Mouse (Mus musculus): ENCODE results near the gene Gm17949. TPM values are rescaled to one million over a fixed set of nuclear protein-coding genes. Genes with fewer than 3 reads are reported as not detected.

The Gm17949 gene
- total RNA-seq, 1 experiment = not detected

- no peak within 1 kb of the TSS for H3K4me3 ChIP-seq (ENCODE audit: insufficient read depth in 1 of 2, low read depth in 1 of 2, low read length in 2 of 2, poor library complexity in 1 of 2, severe bottlenecking in 1 of 2)
- no peak within 1 kb of the TSS for H3K27ac ChIP-seq (ENCODE audit: insufficient read depth, low read depth, low read length, poor library complexity, severe bottlenecking)
- H3K4me1 ChIP-seq (ENCODE audit: control insufficient read depth in 2 of 2, insufficient read depth in 2 of 2, low read length in 2 of 2, poor library complexity in 1 of 2) = 0 out of 4 replicates have a peak, but pooled peaks cover 0 to 1% of the 10 kb centered on the region in 2 experiments
- in situ Hi-C loops (cut with MboI; ENCODE audit: low sequenced_read_pairs in 2 of 2, unreplicated experiment in 2 of 2) = no loop called here
- H3K9ac ChIP-seq (ENCODE audit: insufficient read depth, low read depth, low read length, poor library complexity, severe bottlenecking) = no peak within 1 kb of the TSS
- TF ChIP-seq HCFC1 (IDR thresholded peaks at IDR 0.05; ENCODE audit: borderline replicate concordance, insufficient read depth, low read length) (no peak), MAFK (IDR thresholded peaks at IDR 0.05; ENCODE audit: insufficient read depth, low read depth, low read length) (no peak), ZC3H11A (IDR thresholded peaks at IDR 0.05; ENCODE audit: borderline replicate concordance, low read depth, low read length) (no peak), CHD2 (IDR thresholded peaks at IDR 0.05; ENCODE audit: low read depth, low read length) (no peak), ZNF384 (IDR thresholded peaks at IDR 0.05; ENCODE audit: low read depth, low read length) (no peak)
- DNase-seq (ENCODE audit: low read depth, low spot score) = no peak
- H3K36me3 ChIP-seq (ENCODE audit: control insufficient read depth, insufficient read depth, low read length, poor library complexity, severe bottlenecking) = no peaks in the 10 kb centered on the region
- no peaks in the 10 kb centered on the region for H3K9me3 ChIP-seq (ENCODE audit: control insufficient read depth, insufficient read depth, low read depth, low read length)
Observed at GRCm38 (mm10) chr17:56982013-56982412, 29.3 kb upstream of the Gm17949 start, which contains the start of gene Acer1. Acer1 (minus strand) TSS chr17:56982126.

GRCm38 (mm10) chr17:56984886-56985285 is 26.4 kb upstream of the Gm17949 start:
- Histone ChIP-seq H3K36me3 (ENCODE audit: control insufficient read depth, insufficient read depth, low read length, poor library complexity, severe bottlenecking) (no peaks in the 10 kb centered on the region), H3K4me1 (ENCODE audit: control insufficient read depth in 2 of 2, insufficient read depth in 2 of 2, low read length in 2 of 2, poor library complexity in 1 of 2) (no peaks in the 10 kb centered on the region), H3K4me3 (ENCODE audit: insufficient read depth in 1 of 2, low read depth in 1 of 2, low read length in 2 of 2, poor library complexity in 1 of 2, severe bottlenecking in 1 of 2) (no peak overlapping the region), H3K27ac (ENCODE audit: insufficient read depth, low read depth, low read length, poor library complexity, severe bottlenecking) (no peak overlapping the region), H3K9me3 (ENCODE audit: control insufficient read depth, insufficient read depth, low read depth, low read length) (no peaks in the 10 kb centered on the region), H3K9ac (ENCODE audit: insufficient read depth, low read depth, low read length, poor library complexity, severe bottlenecking) (no peak overlapping the region)
- DNase-seq (ENCODE audit: low read depth, low spot score) = no peak
- in situ Hi-C loops (cut with MboI; ENCODE audit: low sequenced_read_pairs in 2 of 2, unreplicated experiment in 2 of 2) = no loop called here
- no peak for TF ChIP-seq CHD2 (IDR thresholded peaks at IDR 0.05; ENCODE audit: low read depth, low read length)
- TF ChIP-seq ZC3H11A (IDR thresholded peaks at IDR 0.05; ENCODE audit: borderline replicate concordance, low read depth, low read length) = no peak
- TF ChIP-seq MAFK (IDR thresholded peaks at IDR 0.05; ENCODE audit: insufficient read depth, low read depth, low read length) = no peak
- TF ChIP-seq HCFC1 (IDR thresholded peaks at IDR 0.05; ENCODE audit: borderline replicate concordance, insufficient read depth, low read length) = no peak

GRCm38 (mm10) chr17:56985656-56986055 is 25.6 kb upstream of the Gm17949 start:
- Histone ChIP-seq H3K36me3 (ENCODE audit: control insufficient read depth, insufficient read depth, low read length, poor library complexity, severe bottlenecking) (no peaks in the 10 kb centered on the region), H3K27ac (ENCODE audit: insufficient read depth, low read depth, low read length, poor library complexity, severe bottlenecking) (no peak overlapping the region), H3K4me3 (ENCODE audit: insufficient read depth in 1 of 2, low read depth in 1 of 2, low read length in 2 of 2, poor library complexity in 1 of 2, severe bottlenecking in 1 of 2) (no peak overlapping the region), H3K9me3 (ENCODE audit: control insufficient read depth, insufficient read depth, low read depth, low read length) (no peaks in the 10 kb centered on the region), H3K4me1 (ENCODE audit: control insufficient read depth in 2 of 2, insufficient read depth in 2 of 2, low read length in 2 of 2, poor library complexity in 1 of 2) (no peaks in the 10 kb centered on the region), H3K9ac (ENCODE audit: insufficient read depth, low read depth, low read length, poor library complexity, severe bottlenecking) (no peak overlapping the region)
- TF ChIP-seq HCFC1 (IDR thresholded peaks at IDR 0.05; ENCODE audit: borderline replicate concordance, insufficient read depth, low read length) = no peak
- TF ChIP-seq ZC3H11A (IDR thresholded peaks at IDR 0.05; ENCODE audit: borderline replicate concordance, low read depth, low read length) = no peak
- no peak for TF ChIP-seq ZNF384 (IDR thresholded peaks at IDR 0.05; ENCODE audit: low read depth, low read length)
- TF ChIP-seq MAFK (IDR thresholded peaks at IDR 0.05; ENCODE audit: insufficient read depth, low read depth, low read length) = no peak
- no peak for TF ChIP-seq CHD2 (IDR thresholded peaks at IDR 0.05; ENCODE audit: low read depth, low read length)
- in situ Hi-C loops (cut with MboI; ENCODE audit: low sequenced_read_pairs in 2 of 2, unreplicated experiment in 2 of 2) = no loop called here
- DNase-seq (ENCODE audit: low read depth, low spot score) = no peak

- in situ Hi-C loops (cut with MboI; ENCODE audit: low sequenced_read_pairs in 2 of 2, unreplicated experiment in 2 of 2) = no loop called here
- Histone ChIP-seq H3K9me3 (ENCODE audit: control insufficient read depth, insufficient read depth, low read depth, low read length) (no peaks in the 10 kb centered on the region), H3K9ac (ENCODE audit: insufficient read depth, low read depth, low read length, poor library complexity, severe bottlenecking) (no peak overlapping the region)
Observed at GRCm38 (mm10) chr17:56986105-56986805, 25.0 kb upstream of the Gm17949 start.

More at GRCm38 (mm10) chr17:56986105-56986805, 25.0 kb upstream of the Gm17949 start:
- TF ChIP-seq ZC3H11A (IDR thresholded peaks at IDR 0.05; ENCODE audit: borderline replicate concordance, low read depth, low read length) (no peak), ZNF384 (IDR thresholded peaks at IDR 0.05; ENCODE audit: low read depth, low read length) (no peak), MAFK (IDR thresholded peaks at IDR 0.05; ENCODE audit: insufficient read depth, low read depth, low read length) (no peak), HCFC1 (IDR thresholded peaks at IDR 0.05; ENCODE audit: borderline replicate concordance, insufficient read depth, low read length) (no peak), CHD2 (IDR thresholded peaks at IDR 0.05; ENCODE audit: low read depth, low read length) (no peak)
- H3K27ac ChIP-seq (ENCODE audit: insufficient read depth, low read depth, low read length, poor library complexity, severe bottlenecking) = no peak overlapping the region
- peaks cover 2% of the 10 kb centered on the region; the same call in 1 of the 2 replicates for H3K36me3 ChIP-seq (ENCODE audit: control insufficient read depth, insufficient read depth, low read length, poor library complexity, severe bottlenecking)
- H3K4me3 ChIP-seq (ENCODE audit: insufficient read depth in 1 of 2, low read depth in 1 of 2, low read length in 2 of 2, poor library complexity in 1 of 2, severe bottlenecking in 1 of 2) = no peak overlapping the region
- H3K4me1 ChIP-seq (ENCODE audit: control insufficient read depth in 2 of 2, insufficient read depth in 2 of 2, low read length in 2 of 2, poor library complexity in 1 of 2) = peaks cover 0 to 2% of the 10 kb centered on the region in 2 experiments; a peak in 1 of 4 replicates
- no peak for DNase-seq (ENCODE audit: low read depth, low spot score)
